Mouse (Mus musculus) neutrophil, adult 5-6 weeks (primary cell): ENCODE measurements around the gene Jakmip3. TPM values are rescaled to one million over a fixed set of nuclear protein-coding genes. Genes with fewer than 3 reads are reported as not detected.

Experiments
- ATAC-seq: fragments of 151-379, 151-347 bp; 2 replicates; pipeline ENCODE4 v1.8.0; 2017; ENCODE audit warnings: mild to moderate bottlenecking, moderate TSS enrichment; ENCODE audit not compliant: insufficient number of reproducible peaks, poor library complexity, low FRiP score, severe bottlenecking; ENCODE audit errors: extremely low read depth
- total RNA-seq: library from RNA; stranded (forward); fragments of 200-1000 nt; gene quantifications from 2 replicates; pipeline ENCODE4 v1.2.3, GENCODE M21; 2017

The Jakmip3 gene
- total RNA-seq, 1 experiment from 2014 or later: not detected

DNA sequence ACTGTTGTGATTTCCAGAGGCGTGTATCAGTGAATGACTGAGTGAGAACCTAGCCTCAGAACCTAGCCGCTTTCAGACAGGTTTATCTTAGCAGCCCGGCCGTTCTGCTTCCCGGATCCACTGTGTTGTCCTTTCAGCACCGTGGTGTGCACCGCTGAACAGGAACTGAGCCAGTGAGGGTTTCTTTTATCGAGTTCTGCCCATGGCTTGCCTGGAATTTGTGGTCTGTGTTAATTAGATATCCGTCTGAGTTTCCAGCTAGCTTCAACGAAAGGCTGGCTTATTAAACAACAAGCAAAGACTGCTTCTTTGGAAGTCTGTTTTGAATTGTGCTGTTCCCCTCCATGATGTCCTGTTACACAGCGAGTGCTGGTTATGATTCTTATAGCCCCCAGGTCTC, 75.8 kb downstream of the Jakmip3 start:
- ATAC-seq: no peak

GRCm38 (mm10) chr7:139017249-139017903, 76.8 kb downstream of the Jakmip3 start:
- no peak for ATAC-seq

- no peak for ATAC-seq
Measured at GRCm38 (mm10) chr7:139020884-139021283, 80.4 kb downstream of the Jakmip3 start.

GRCm38 (mm10) chr7:139021326-139021725, 80.8 kb downstream of the Jakmip3 start:
- no peak for ATAC-seq

- ATAC-seq: no peak
Measured at GRCm38 (mm10) chr7:139027136-139027535, 86.6 kb downstream of the Jakmip3 start.

DNA sequence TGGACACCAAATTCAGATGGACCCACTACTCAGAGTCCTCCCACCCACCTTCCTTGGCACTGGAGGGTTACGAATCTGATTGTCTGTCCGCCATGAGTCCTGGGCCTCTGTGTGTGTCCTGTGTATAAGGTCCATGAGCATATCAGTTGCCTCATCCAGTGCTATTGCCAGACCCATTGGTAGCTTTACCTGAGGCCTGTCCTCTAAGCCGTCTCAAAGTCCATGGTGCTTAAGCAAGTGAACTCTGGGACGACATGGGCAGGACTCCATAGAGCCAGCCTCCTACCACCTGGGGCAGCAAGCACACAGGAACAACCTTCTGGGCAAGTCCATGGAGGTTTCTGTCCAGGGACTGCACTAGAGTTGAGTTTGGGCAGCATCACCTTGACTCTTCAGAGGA, 90.7 kb downstream of the Jakmip3 start:
- no peak for ATAC-seq

DNA sequence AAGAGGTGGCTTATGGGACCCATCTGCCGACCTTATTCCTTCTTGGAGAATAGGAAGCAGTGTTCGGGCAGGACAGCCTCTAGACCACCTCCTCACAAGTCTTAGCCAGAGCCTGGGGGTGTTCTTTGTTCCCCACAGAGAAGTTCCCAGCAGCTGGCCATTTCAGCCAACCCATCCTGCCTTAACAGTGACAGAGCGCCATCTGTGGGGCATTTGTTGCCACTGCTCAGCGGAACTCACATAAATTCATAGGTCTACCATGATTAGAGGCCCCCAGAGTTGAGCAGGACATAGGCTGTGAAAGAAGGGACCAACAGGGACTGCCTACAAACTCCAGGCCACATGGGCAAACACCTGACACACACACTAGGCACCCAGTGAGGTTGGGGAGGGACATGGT, 122.9 kb downstream of the Jakmip3 start:
- no peak for ATAC-seq

GRCm38 (mm10) chr7:139068182-139068623, 127.7 kb downstream of the Jakmip3 start:
- ATAC-seq: no peak

DNA sequence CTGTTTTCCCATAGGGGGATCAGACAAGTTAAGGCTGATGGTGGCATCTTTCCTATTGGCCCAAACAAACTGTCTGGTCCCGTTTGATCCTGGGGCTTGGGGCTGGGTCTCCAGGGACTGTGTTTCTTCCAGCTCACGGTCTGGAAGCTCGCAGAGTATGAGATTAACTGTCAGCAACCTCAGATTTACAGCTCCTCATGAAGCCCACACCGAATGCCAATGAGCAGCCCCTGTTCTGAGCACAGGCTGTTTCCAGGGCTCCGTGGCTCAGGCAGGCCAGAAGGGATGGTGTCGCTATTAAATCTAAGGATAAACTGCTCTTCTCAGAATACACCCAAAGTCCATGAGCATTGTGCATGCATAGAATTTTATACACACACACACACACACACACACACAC, 133.7 kb downstream of the Jakmip3 start:
- no peak for ATAC-seq

DNA sequence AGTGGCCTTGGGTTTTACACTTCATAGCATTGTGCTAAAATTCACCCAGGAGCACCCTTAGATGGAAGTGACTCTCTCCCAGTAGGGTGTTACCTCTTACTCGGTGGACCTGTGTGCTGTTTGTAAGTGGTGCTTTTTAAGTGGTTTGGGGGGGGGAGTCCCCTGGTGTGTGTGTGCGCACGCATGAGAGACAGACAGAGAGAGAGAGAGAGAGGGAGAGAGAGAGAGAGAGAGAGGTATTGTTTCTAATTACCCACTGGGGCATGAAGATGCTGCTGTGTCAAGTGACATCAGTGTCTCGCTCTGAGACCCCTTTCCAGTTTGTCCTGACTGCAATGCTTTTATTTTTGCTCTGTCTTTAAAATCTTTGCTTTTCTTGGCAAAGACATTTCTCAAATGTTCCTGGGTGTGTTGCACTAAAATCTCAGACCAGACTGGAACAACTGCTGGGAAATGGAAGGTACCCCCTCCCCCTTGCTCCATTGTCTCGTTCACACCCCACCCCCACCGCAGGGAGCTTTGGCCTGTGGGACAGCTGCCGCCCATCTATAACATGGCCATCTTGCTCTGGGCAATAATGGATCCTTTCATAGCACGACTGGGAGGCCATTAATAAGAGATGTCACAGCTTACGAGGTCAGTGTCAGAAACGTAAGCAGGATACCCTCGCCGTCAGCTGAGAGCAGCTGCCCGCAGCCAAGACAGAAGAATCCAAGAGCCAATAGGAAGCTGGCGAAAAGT, 134.7 kb downstream of the Jakmip3 start:
- ATAC-seq: no peak

- ATAC-seq: no peak
Measured at GRCm38 (mm10) chr7:139077283-139077682, 136.8 kb downstream of the Jakmip3 start.

- no peak for ATAC-seq
Measured at GRCm38 (mm10) chr7:139078181-139078580, 137.7 kb downstream of the Jakmip3 start.

DNA sequence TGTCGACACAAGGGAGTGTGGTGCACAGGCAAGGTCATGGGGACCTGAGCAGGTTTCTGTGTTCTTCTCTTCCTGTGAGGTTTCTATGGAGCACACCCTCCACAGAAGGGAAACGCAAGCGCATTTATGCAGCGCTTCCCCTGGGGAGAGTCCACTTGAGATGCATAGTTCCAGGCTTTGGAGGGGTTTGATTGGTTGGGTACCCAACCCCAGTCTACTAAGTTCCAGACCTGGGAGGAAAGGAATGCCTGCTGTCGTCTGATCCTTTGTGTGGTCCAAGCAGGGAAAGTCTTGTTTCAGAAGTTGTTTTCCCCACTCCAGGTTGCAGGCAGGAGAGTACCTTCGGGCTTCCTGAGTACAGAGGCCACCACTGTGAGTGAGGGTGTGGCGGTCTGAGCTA, 138.6 kb downstream of the Jakmip3 start:
- ATAC-seq: no peak

DNA sequence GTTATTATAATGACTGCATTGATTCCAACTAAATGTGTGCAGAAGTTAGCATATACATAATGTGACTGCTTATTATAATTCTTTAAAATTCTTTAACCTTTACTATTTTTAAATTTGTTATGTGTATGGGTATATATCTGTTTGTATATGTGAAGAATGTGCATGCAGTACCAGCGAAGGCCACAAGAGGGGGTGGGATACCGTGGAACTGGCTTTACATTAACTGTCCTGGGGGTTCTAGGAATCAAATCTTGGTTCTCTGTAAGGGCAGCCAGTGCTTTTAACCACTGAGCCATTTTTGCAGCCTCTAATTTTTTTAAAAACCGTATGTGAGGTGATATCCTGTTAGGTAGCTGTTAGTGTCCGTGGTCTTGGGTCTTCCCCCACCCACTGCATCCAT, 140.2 kb downstream of the Jakmip3 start:
- ATAC-seq: no peak

DNA sequence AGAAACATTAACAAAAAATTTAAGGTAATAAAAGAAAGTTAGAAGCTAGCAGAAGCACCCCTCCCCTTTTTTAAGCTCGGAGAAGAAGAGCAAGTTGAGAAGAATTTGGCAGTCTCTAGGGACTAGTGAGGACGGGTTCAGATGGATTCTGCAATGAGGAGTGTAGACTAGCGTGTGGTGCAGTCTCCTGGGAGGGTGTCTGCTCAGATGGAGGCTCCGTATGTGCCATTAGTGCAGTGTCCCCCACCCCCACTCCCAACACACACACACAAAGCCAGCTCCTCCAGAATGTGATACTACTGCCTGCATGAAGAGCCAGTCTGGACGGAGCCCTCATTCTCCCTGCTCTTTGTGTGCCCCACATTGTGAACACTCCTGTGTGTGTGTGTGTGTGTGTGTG, 140.6 kb downstream of the Jakmip3 start:
- no peak for ATAC-seq

DNA sequence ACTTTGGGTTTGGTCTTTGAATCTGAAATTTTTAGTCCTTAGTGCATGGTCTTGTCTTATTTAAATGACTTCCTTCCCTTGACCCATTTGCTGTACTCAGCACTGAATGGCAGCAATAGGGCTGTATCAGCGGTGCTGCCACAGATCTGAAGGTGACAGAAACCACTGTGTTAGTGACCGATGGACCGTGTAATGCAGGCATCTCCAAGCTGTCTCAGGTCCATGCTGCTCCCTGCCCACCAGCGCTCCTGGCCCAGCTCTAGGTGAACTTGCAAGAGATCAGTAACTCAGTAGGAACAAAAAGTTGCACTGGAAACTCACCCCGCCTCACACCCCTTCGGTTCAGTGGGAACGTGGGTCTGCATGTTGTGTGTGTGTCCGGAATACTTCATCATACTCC, 141.8 kb downstream of the Jakmip3 start:
- ATAC-seq: no peak

DNA sequence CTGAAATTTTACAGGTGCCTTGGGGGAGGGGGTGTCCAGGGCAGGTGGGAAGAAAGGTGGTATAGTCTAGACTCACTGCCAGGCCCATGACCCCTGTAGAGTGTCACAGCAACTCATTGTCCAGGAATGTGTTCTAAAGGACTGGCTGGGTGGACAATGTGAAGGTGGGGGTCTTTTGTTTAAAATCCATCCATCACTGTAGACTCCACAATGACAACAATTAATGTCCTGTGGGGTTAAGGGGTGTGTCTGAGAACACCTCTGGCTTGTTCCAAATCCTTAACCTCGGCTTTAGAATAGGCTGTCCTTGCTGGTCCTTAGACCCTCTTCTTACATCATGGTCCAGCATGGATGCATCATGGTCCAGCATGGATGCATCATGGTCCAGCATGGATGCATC, 143.8 kb downstream of the Jakmip3 start:
- no peak for ATAC-seq

GRCm38 (mm10) chr7:139085629-139086194, 145.2 kb downstream of the Jakmip3 start, which contains the start of gene Dpysl4:
Dpysl4 (plus strand) TSS chr7:139086001.
- ATAC-seq: no peak

- no peak for ATAC-seq
Measured at GRCm38 (mm10) chr7:139086195-139087158, 145.9 kb downstream of the Jakmip3 start.
